Mouse (Mus musculus) left cerebral cortex, adult 2 months (tissue): ENCODE data around the gene AI661453. TPM values are rescaled to one million over a fixed set of nuclear protein-coding genes. Genes with fewer than 3 reads are reported as not detected.
"Not testable (repeated sequence)": the region's sequence is repeated elsewhere in the genome, so short reads cannot be mapped to it uniquely, and the experiment has no call there.

ENCODE experiments used
- DNase-seq, 2 experiments: peaks; one replicate each; pipeline ENCODE4 v3.0.0; 2021 to 2022; ENCODE audit warnings: low spot score in 2 of 2, mixed read lengths in 1 of 2; ENCODE audit errors: extremely low spot score in 1 of 2
- H3K27ac ChIP-seq: fragments of 200-600 bp; 2 replicates; pipeline ENCODE4 v1.8.1; 2022
- H3K4me3 ChIP-seq: fragments of 200-600 bp; 2 replicates; pipeline ENCODE4 v1.8.1; 2022
- CTCF ChIP-seq: fragments of 200-600 bp; IDR thresholded peaks from 2 replicates; pipeline ENCODE4 v1.8.1; 2022; ENCODE audit warnings: antibody characterized with exemption, mild to moderate bottlenecking, moderate library complexity
- intact Hi-C: fragments of 180-260 bp; cut with DNase I; formaldehyde crosslinking; loops from one replicate; pipeline ENCODE4 v1.15.1; 2025
- long read RNA-seq, 2 experiments: library from polyadenylated mRNA; stranded (forward); transcript quantifications; one replicate each; pipeline ENCODE4 v2.0.0; 2021; ENCODE audit warnings: borderline mapping rate in 2 of 2
- total RNA-seq, 2 experiments: library from RNA; stranded (reverse); gene quantifications; 2 replicates each; pipeline ENCODE4 v1.2.3; 2021

AI661453 gene
- total RNA-seq = under 1 TPM; 0.61 to 0.84 TPM
- long read RNA-seq, experiment 1 = 0 reads
- long read RNA-seq, experiment 2 = 0 reads

DNA sequence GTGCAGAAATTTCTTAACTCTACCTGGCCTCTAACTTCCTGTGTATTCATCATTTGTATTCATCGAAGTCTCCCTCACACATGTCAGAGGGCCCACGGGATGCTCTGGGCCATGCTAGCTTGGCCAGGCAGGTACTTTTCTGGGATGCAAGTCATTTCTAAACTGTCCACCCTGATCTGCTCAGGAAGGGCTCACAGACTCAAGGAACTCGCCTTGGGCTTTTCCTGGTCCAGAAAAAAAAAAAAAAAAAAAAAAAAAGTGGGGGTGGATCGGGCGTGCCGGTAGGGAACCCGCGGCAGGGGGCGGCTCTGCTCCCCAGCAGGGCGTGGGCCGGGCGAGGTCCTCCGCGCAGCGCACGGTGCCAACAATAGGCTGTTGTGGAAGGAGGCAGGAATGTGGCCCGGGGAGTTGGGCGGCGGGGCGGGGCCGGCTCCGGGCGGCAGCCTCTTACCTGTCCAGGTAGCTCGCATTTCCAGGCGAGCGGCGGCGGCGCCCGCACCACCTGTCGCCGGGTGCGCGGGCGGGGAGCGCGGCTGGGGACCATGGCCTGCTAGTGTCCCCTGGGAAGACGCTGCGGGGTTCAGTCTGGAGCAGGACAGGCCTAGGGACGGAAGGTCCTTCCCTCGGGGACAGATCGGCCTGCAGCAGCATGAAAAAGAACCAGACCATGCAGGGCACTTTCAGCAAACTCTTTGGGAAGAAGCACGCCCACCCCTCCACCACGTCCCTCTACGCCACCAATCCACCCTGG is at the start of gene AI661453:
AI661453 (plus strand) TSS at position 460 of the 751 bp plus-strand sequence.
- DNase-seq = no peak
- Histone ChIP-seq H3K4me3 (peak within 1 kb of the TSS; percentile 38), H3K27ac (no peak within 1 kb of the TSS)
- TF ChIP-seq CTCF = no peak
- intact Hi-C loops = no loop called here

DNA sequence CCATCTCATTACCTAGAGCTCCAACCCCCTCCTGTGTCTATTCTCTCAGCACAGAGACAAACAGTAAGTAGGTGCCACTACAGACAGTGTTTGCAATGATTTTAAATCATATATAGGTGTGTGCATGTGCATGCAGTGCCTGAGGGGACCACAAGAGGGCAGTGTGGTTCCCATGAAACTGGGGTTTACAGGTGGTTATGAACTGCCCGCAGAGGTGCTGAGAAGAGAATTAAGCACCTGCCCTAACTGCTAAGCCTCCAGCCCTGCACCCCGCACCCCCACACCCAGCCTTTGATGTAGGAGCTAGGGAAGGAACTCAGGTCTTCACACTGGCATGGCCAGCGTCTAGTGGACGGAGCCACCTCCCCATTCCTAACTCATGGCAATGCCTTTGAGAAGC is 49.8 kb upstream of the AI661453 start:
- Histone ChIP-seq H3K4me3 (no peak overlapping the region), H3K27ac (no peak overlapping the region)
- no peak for DNase-seq
- TF ChIP-seq CTCF = peak; percentile 74
- intact Hi-C loops = loop anchor here (5.0 kb wide), 1 partner anchor 96 kb away; no protein-coding TSS in a partner anchor

DNA sequence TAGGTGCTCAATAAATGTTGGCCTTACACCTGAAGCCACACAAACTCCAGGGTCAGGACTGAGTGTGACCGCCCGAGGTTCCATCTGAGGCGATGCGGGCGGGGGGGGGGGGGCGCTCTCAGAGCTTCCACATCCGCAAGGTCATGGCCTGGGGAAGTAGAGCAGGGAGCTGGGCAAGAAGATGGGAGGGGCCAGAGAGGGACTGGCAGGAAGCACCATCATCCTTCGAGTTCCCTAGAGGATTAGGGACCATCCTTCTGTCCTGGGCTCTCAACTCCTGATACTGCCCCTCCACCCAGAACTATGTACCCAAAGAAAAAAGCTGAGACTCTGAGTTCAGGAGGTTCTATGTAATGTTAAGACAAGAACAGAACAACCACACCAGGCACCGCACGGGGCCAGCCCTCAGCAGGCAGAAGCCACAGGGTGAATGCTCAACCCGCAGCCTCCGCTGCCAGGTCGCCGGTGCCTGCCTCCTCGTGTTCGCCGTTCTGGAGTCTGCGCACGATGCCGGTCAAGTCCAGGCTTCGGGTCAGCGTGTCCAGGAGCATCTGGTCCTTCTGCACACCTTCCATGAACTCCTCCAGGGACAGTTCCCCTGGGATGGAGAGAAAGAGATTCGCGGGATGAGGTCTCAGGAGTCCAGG is 42.1 kb upstream of the AI661453 start:
- intact Hi-C loops = no loop called here
- DNase-seq = no peak
- no peak overlapping the region for H3K4me3 ChIP-seq
- no peak overlapping the region for H3K27ac ChIP-seq
- TF ChIP-seq CTCF = no peak

DNA sequence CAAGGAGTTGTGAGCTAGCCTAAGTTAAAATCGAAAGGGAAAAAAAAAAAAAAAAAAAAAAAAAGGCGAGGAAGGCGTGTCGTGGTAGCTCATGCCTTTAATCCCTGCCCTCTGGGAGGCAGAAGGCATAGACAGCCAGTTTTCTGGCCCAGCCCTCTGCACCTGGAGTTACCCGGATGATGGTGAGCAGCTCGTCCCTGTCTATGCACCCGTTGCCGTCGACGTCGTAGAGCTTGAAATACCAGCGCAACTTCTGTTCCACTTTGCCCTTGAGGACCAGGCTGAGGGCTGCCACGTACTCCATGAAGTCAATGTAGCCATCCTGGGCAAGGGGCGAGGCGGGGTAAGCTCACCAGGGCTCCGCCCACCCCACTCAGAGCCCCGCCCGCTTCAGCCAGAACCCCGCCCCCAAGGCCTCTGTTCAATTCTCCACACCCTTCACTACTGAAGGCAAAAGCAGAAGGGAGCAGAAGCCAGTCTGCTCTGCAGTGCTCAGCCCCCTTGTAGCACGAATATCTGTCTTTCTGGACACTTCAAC is 41.0 kb upstream of the AI661453 start:
- DNase-seq = no peak
- intact Hi-C loops = no loop called here
- no peak for TF ChIP-seq CTCF
- peak overlapping the region; percentile 21; the same call in 1 of the 2 replicates for H3K4me3 ChIP-seq
- no peak overlapping the region for H3K27ac ChIP-seq

DNA sequence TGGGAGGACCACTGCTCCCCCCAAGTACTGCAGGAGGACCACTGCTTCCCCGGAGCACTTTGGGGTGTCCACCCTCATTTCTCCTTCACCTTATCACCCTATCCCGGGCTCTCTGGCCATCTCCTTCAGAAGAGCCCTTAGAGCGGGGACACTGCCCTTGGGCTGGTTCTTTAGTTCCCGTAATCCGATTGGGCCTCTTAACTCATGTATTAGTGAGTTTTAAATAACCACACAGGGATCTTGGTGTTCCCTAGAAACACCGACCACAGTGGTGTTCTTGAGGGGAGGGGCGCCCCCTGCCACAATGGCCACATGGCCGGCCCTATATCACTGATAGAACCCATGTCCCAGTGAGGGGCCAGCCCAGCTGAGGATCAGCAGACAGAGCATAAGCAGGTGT is 37.3 kb upstream of the AI661453 start:
- H3K4me3 ChIP-seq = no peak overlapping the region
- no peak for DNase-seq
- no peak overlapping the region for H3K27ac ChIP-seq
- intact Hi-C loops = no loop called here
- TF ChIP-seq CTCF = no peak

DNA sequence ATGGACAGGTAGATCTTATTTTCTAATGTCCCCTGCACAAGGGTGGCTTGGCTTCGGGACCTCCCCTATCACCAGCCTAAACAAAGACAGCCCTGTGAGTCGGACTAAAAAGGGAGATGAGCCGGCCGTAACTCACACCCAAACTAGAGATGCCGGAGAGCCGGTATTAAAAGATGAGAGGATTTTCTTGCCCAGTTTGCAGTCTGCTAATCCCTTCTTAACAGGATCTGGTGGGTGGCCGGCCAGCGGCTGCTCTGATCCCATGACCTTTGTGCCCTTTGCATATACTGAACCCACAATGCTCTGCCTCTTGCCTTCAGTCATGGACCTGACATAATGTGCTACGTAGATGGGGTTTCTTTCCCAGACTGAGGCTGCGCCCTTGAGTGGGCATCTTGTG is 36.0 kb upstream of the AI661453 start, which contains the start of gene Guca1a:
Guca1a (minus strand) TSS at position 134 of the 400 bp plus-strand sequence.
- intact Hi-C loops = no loop called here
- no peak for DNase-seq
- Histone ChIP-seq H3K27ac (no peak within 1 kb of the TSS), H3K4me3 (no peak within 1 kb of the TSS)
- TF ChIP-seq CTCF = no peak

DNA sequence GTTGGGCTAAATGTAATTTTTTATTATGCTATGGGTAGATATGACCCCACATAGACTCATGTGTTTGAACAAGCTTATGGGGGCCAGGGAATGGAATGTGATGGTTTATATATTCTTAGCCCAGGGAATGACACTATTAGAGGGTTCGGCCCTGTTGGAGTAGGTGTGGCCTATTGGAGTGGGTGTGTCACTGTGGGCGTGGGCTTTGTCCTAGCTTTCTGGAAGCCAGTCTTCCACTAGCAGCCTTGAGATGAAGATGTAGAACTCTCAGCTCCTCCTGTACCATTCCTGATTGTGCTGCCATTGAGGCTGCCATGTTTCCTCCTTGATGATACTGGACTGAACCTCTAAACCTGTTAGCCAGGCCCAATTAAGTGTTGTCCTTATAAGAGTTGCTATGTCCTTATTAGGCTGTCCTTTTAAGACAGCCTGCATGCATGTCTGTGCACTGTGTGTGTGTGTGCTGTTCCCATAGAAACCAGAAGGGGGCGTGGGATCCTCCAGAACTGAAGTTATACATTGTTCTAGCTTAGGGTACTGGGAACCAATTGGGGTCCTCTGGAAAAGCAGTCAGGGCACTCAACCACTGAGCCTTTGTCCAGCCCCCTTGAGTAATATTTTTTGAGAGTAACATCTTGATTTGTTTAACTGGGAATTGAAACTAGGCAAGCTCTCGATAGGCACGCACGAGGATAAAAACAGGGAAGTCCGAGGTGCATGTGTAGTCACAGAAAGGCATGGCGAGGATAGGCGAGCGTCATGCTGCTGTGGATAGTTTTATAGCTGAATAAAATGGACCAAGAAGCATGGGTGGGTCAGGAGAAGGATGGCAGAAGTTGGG is 28.5 kb upstream of the AI661453 start:
- H3K27ac ChIP-seq = no peak overlapping the region
- intact Hi-C loops = loop anchor here (5.0 kb wide), 1 partner anchor 74 kb away; no protein-coding TSS in a partner anchor
- no peak overlapping the region for H3K4me3 ChIP-seq
- no peak for TF ChIP-seq CTCF
- no peak for DNase-seq

DNA sequence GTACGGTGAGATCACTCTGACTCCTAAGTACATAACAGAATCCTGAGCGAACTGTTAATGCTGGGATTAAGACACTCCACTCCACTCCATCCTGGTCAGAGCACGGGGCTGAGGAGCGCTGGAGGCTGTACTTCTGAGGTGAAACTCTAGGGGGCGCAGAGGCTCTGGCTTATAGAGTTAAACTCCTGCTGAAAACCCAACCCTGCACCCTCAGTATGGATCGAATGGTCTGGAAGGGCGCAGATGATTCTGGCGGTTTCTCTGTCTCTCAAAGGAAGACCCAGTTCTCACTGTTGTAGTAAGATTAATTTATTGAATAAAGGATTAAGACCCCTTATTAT is 27.9 kb upstream of the AI661453 start:
- no peak overlapping the region for H3K27ac ChIP-seq
- TF ChIP-seq CTCF = peak; percentile 70
- intact Hi-C loops = loop anchor here (5.0 kb wide), 1 partner anchor 74 kb away; no protein-coding TSS in a partner anchor
- DNase-seq = peak; percentile 23 to 40
- H3K4me3 ChIP-seq = no peak overlapping the region

DNA sequence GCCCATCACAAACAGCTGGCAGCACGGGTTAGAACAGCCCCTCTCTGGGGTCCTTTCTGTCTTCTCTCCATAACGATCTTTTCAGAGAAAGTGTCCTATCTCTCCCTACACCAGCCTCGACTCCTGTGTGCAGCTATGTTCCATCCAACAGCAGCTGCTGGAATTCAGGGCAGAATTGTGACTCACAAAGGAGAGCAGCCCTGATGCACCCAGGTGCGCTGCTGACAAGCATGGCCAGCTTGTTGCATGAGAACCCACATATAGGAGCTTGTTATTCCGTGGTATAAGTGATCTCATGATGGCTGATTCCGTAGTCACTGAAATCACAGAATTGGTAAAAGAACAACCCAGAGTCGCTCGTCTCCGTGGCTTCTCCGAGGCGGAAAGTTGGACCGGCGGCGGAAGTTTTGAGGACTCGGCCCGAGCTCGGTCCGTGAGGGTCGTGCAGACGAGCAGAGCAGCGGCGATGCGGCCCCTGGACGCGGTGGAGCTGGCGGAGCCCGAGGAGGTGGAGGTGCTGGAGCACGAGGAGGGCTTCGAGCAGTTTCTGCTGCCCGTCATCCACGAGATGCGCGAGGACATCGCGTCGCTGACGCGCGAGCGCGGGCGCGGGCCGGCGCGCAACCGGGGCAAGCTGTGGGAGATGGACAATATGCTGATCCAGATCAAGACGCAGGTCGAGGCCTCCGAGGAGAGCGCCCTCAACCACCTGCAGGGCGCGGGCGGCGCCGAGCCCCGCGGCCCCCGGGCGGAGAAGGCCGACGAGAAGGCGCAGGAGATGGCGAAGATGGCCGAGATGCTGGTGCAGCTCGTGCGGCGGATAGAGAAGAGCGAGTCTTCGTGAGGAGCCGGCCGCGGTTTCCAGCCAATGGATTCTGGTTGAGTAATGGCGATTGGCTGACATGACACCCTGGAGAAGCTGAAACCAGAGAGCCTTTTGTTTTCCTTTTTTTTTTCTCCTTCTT is 26.2 kb upstream of the AI661453 start:
- peak overlapping the region; percentile 14 for H3K4me3 ChIP-seq
- intact Hi-C loops = loop anchor here (5.0 kb wide), 1 partner anchor 72 kb away; no protein-coding TSS in a partner anchor
- not testable (repeated sequence) for H3K27ac ChIP-seq
- DNase-seq = peak; percentile 23 to 26

DNA sequence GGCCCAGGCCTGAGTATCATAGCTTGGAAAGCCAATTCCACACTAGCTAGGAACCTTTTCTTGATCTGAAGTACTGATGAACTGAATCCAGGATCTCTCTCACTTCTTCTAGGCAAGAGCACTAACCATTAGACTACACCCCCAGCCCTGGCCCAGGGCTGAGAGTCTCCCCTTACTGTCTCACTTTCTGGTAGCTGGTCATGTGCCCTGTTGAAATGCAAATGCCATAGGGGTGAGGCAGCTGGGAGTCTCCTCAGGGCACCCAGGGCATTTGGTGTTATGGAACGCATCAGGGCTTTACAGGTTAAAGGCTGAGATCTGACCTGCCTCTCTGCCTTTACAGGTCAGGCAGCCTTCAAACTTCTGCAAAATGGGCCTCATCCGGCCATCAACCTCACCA is 16.2 kb upstream of the AI661453 start:
- Histone ChIP-seq H3K4me3 (no peak overlapping the region), H3K27ac (no peak overlapping the region)
- intact Hi-C loops = no loop called here
- no peak for DNase-seq
- TF ChIP-seq CTCF = no peak

DNA sequence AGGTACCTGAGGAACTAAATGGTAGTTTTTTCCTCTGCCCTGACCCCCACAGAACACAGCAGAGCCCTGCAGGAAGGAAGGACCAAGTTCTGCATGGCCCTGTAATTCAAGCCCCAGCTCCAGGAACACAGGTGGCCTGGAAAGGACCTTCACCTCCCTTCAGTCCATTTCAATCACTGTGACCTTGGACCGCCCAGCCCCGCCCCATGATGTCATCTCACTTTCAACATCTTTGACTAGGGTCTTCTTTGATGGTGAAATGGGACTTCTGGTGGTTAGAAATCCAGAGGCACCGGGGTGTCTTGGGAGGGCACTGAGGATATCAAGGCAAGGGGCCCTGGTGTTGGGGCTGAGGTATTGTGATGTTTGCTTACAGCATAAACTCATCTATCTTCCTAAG is 14.8 kb upstream of the AI661453 start:
- intact Hi-C loops = no loop called here
- no peak overlapping the region for H3K4me3 ChIP-seq
- TF ChIP-seq CTCF = no peak
- H3K27ac ChIP-seq = no peak overlapping the region
- no peak for DNase-seq

DNA sequence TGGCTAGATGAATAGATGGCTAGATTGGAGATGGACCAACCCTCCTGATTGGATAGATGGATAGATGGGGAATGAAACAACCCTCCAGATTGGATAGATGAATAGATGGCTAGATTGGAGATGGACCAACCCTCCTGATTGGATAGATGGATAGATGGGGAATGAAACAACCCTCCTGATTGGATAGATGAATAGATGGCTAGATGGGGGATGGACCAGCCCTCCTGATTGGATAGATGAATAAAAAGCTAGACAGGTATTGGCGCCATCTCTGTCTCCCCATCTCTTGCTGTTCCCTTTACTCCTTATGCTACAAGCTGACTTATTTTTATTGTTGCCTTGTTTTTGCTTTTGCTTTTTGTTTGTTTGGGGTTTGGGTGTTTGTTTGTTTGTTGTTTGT is 13.8 kb upstream of the AI661453 start:
- H3K27ac ChIP-seq, H3K4me3 ChIP-seq, intact Hi-C loops, DNase-seq: not testable (repeated sequence)
